Mouse (Mus musculus) cerebellum, adult 2 months (tissue): ENCODE results near the gene Dhrs2.

Experiments used
- CTCF ChIP-seq: fragments of 200-500 bp; IDR thresholded peaks from 2 replicates; pipeline ENCODE4 v1.5.1; 2011; ENCODE audit warnings: low read depth, mild to moderate bottlenecking, control low read depth, low read length, moderate library complexity, borderline replicate concordance; ENCODE audit not compliant: insufficient read depth
- POLR2A ChIP-seq: fragments of 200-500 bp; IDR thresholded peaks from 2 replicates; pipeline ENCODE4 v1.6.1; 2011; ENCODE audit warnings: low read length, control low read depth, borderline replicate concordance; ENCODE audit not compliant: insufficient read depth

- no peak for TF ChIP-seq CTCF
- TF ChIP-seq POLR2A, result no peak
These were observed 25.4 kb downstream of the Dhrs2 start for GRCm38 (mm10) chr14:55247181-55247580.
